Comparison of ENCODE assay signal across 8 mouse cellular contexts in the genomic region with DNA sequence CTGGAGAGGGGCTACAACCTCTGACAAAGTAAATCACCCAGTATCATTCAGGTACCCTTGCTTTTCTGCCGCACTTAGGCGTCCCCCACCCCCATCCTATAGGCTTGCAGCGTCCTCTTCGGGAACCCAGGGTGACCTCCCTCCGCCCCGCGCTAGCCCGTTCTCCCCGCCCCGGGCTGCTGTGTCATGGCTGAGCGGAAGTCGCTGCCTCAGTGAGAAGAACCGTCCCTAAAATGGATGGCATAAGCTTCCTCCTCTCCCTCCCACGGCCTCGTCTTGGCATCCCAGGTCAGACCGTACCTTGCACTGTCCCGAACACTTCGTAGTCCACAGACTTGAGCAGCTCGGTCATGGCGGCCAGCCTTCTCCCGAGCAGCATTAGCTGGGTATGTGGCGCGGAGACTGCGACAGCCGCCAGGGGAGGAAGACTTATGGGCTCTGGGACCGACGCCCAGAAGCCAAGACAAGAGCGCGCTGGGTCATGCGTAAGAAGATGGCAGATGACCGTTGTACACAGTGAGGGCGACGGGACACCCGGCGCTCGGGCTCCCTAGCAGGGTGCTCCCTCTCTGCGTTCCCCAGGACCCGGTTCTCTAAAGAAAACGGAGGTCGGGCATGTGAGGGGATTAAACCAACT. TPM values are rescaled to one million over a fixed set of nuclear protein-coding genes. Genes with fewer than 3 reads are reported as not detected.
DNase-seq lines count a peak whose midpoint lies in the region; ATAC-seq and TF ChIP-seq lines count a peak whose summit lies in the region.

A gene (minus strand): TSS at position 587 of the 637 bp plus-strand sequence.

- H3K9me3 ChIP-seq in limb, embryonic 13.5 days = no peaks in the 10 kb centered on the region
- no peaks in the 10 kb centered on the region for H3K9me3 ChIP-seq in midbrain, embryonic 15.5 days

- ATAC-seq in limb, embryonic 13.5 days (ENCODE audit: low FRiP score, low read depth) = peak; percentile 96
- peak; percentile 98 for ATAC-seq in midbrain, embryonic 15.5 days (replicated peaks)

- peak within 1 kb of the TSS; percentile 59 for H3K4me3 ChIP-seq in embryonic fibroblast, embryonic 13.5 days (ENCODE audit: insufficient read depth, low read length)
- H3K4me3 ChIP-seq in limb, embryonic 13.5 days = peak within 1 kb of the TSS; percentile 69
- peak within 1 kb of the TSS; percentile 90 for H3K4me3 ChIP-seq in midbrain, embryonic 15.5 days

- H3K27ac ChIP-seq in embryonic fibroblast, embryonic 13.5 days (ENCODE audit: insufficient read depth, low read length) = peak within 1 kb of the TSS; percentile 59
- peak within 1 kb of the TSS; percentile 48; the same call in 1 of the 2 replicates for H3K27ac ChIP-seq in limb, embryonic 13.5 days
- H3K27ac ChIP-seq in midbrain, embryonic 15.5 days = peak within 1 kb of the TSS; percentile 88

- no peak for TF ChIP-seq CTCF in embryonic fibroblast, embryonic 13.5 days (IDR thresholded peaks at IDR 0.05; ENCODE audit: borderline replicate concordance, insufficient read depth, low read length)

- WGBS in limb, embryonic 13.5 days = under 1% methylated on average over 40 of the region's 40 CpGs
- under 1% methylated on average over 40 of the region's 40 CpGs for WGBS in midbrain, embryonic 15.5 days

- H3K36me3 ChIP-seq in limb, embryonic 13.5 days = no peaks in the 10 kb centered on the region
- no peaks in the 10 kb centered on the region for H3K36me3 ChIP-seq in midbrain, embryonic 15.5 days (replicated peaks)

- H3K4me1 ChIP-seq in embryonic fibroblast, embryonic 13.5 days (ENCODE audit: control insufficient read depth, insufficient read depth, low read length) = no peaks in the 10 kb centered on the region
- H3K4me1 ChIP-seq in limb, embryonic 13.5 days = no peaks in the 10 kb centered on the region
- H3K4me1 ChIP-seq in midbrain, embryonic 15.5 days = no peaks in the 10 kb centered on the region

- H3K9ac ChIP-seq in limb, embryonic 13.5 days = peak within 1 kb of the TSS; percentile 81
- peak within 1 kb of the TSS; percentile 82 for H3K9ac ChIP-seq in midbrain, embryonic 15.5 days

- peak; percentile 83 to 85 for DNase-seq in B cell, adult 2 months
- DNase-seq in brain, adult 2 months (ENCODE audit: low read depth, low spot score) = peak; percentile 94
- peak; percentile 90 to 92 for DNase-seq in heart, adult 9 months (ENCODE audit: low spot score in 2 of 2)
- peak; percentile 89 for DNase-seq in kidney, adult 9 months
- peak; percentile 72 to 80 for DNase-seq in spleen, adult 18-20 months

- no peaks in the 10 kb centered on the region for H3K27me3 ChIP-seq in limb, embryonic 13.5 days
- H3K27me3 ChIP-seq in midbrain, embryonic 15.5 days (replicated peaks) = no peaks in the 10 kb centered on the region

- peak within 1 kb of the TSS; percentile 63 for H3K4me2 ChIP-seq in limb, embryonic 13.5 days (replicated peaks)
- peak within 1 kb of the TSS; percentile 76 for H3K4me2 ChIP-seq in midbrain, embryonic 15.5 days

- peak; percentile 94 for TF ChIP-seq POLR2A in embryonic fibroblast, embryonic 13.5 days (IDR thresholded peaks at IDR 0.05; ENCODE audit: low read depth, low read length)

RNA-seq across cellular contexts. Expression of the gene that starts here (rescaled TPM):
- 7.4 and 7.7 TPM in 2 replicates for polyA plus RNA-seq in embryonic fibroblast, embryonic 13.5 days (2011; ENCODE audit: insufficient read length, low read depth, missing spikeins)
- 8.0 and 8.2 TPM in 2 replicates for polyA plus RNA-seq in limb, embryonic 13.5 days (2015; fragmentation: Nextera tagmentation; extraction: Ambion mirVana)
- 16.4 and 17.5 TPM in 2 replicates for polyA plus RNA-seq in midbrain, embryonic 15.5 days (2015; fragmentation: Nextera tagmentation; extraction: Ambion mirVana)

Comparison
In these comparisons a context has a peak if more than half of its experiments do, and no peak if none do; other contexts are left out.
1. Peak in every context shown above with its lines: DNase-seq, ATAC-seq, H3K4me3 ChIP-seq and H3K27ac ChIP-seq.